Mouse (Mus musculus): ENCODE results near the gene Magea1. TPM values are rescaled to one million over a fixed set of nuclear protein-coding genes. Genes with fewer than 3 reads are reported as not detected.

The Magea1 gene
- not detected for total RNA-seq (2023)

GRCm38 (mm10) chrX:155089693-155090092 is at the start of gene Magea1:
Gene Magea1 (minus strand): TSS chrX:155089793.

GRCm38 (mm10) chrX:155128312-155128711 is 38.7 kb upstream of the Magea1 start, which contains the start of gene Cldn34b2:
Gene Cldn34b2 (minus strand): TSS chrX:155128412.

GRCm38 (mm10) chrX:155093566-155093965 is 4.0 kb upstream of the Magea1 start, which contains the start of gene Magea2:
Gene Magea2 (minus strand): TSS chrX:155093666.

GRCm38 (mm10) chrX:155063045-155063444 is 26.5 kb downstream of the Magea1 start, which contains the start of gene Magea5:
Gene Magea5 (minus strand): TSS chrX:155063145.

Other genes with a start within 250 kb of the Magea1 start
- gene Cldn34b1, start 199.5 kb downstream of the Magea1 start, total RNA-seq (2023) = not detected
- gene Magea6, start 153.8 kb downstream of the Magea1 start, total RNA-seq (2023) = not detected
- not detected for gene Magea3, start 140.3 kb downstream of the Magea1 start, total RNA-seq (2023)
- gene Magea8, start 93.9 kb downstream of the Magea1 start, total RNA-seq (2023) = not detected
- gene Magea5, start 26.6 kb downstream of the Magea1 start, total RNA-seq (2023) = not detected
- gene Magea2, start 3.9 kb upstream of the Magea1 start, total RNA-seq (2023) = not detected
- gene Cldn34b2, start 38.6 kb upstream of the Magea1 start, total RNA-seq (2023) = not detected
- 182 TPM for gene Sat1, start 126.7 kb upstream of the Magea1 start, total RNA-seq (2023)
- 35.5 TPM for gene Acot9, start 172.7 kb upstream of the Magea1 start, total RNA-seq (2023)